Mouse (Mus musculus) midbrain, embryonic 11.5 days (tissue): ENCODE results near the gene Psmd3. TPM values are rescaled to one million over a fixed set of nuclear protein-coding genes. Genes with fewer than 3 reads are reported as not detected.
A peak's percentile ranks its signal among the peaks of the same experiment; 100 is the strongest.
"Not testable (repeated sequence)": the region's sequence is repeated elsewhere in the genome, so short reads cannot be mapped to it uniquely, and the experiment has no call there.

Experiments
- ATAC-seq: fragments of 200-750 bp; cut with Nextera tagmentation; 2 replicates; pipeline ENCODE4 v1.8.0; 2017; ENCODE audit warnings: moderate TSS enrichment, moderate library complexity; ENCODE audit not compliant: low FRiP score
- DNase-seq: peaks from one replicate; pipeline ENCODE4 v3.0.0; 2015; ENCODE audit warnings: low spot score; ENCODE audit errors: missing footprints
- H3K27ac ChIP-seq: fragments of 300-500 bp; sonication (generic); 2 replicates; pipeline ENCODE4 v1.5.1; 2014; ENCODE audit warnings: low read depth, low read length
- H3K27me3 ChIP-seq: fragments of 300-500 bp; sonication (generic); 2 replicates; pipeline ENCODE4 v1.6.1; 2014; ENCODE audit warnings: mild to moderate bottlenecking, low read length, moderate library complexity, mixed read lengths; ENCODE audit not compliant: control insufficient read depth, insufficient read depth
- H3K36me3 ChIP-seq: fragments of 300-500 bp; sonication (generic); 2 replicates; pipeline ENCODE4 v1.6.1; 2014; ENCODE audit warnings: mild to moderate bottlenecking, low read length, moderate library complexity, mixed read lengths; ENCODE audit not compliant: control insufficient read depth, insufficient read depth
- H3K4me1 ChIP-seq: fragments of 300-500 bp; sonication (generic); 2 replicates; pipeline ENCODE4 v1.6.1; 2014; ENCODE audit warnings: low read length; ENCODE audit not compliant: control insufficient read depth, insufficient read depth
- H3K4me2 ChIP-seq: fragments of 300-500 bp; sonication (generic); 2 replicates; pipeline ENCODE4 v1.6.1; 2014; ENCODE audit warnings: mild to moderate bottlenecking, moderate library complexity
- H3K4me3 ChIP-seq: fragments of 300-500 bp; sonication (generic); 2 replicates; pipeline ENCODE4 v1.5.1; 2014; ENCODE audit warnings: low read depth, low read length
- H3K9ac ChIP-seq: fragments of 300-500 bp; sonication (generic); 2 replicates; pipeline ENCODE4 v1.6.1; 2014; ENCODE audit warnings: low read length
- H3K9me3 ChIP-seq: fragments of 300-500 bp; sonication (generic); 2 replicates; pipeline ENCODE4 v1.6.1; 2016; ENCODE audit warnings: low read length; ENCODE audit not compliant: control insufficient read depth
- WGBS: fragments of 180-500 bp; shearing (Covaris S2); extraction: QIAGEN DNeasy Blood & Tissue Kit; methylation state at CpG from one replicate; pipeline ENCODE4 v1.1.7; 2014; 5-methylcytosine and 5-hydroxymethylcytosine counted together
- polyA plus RNA-seq: library from polyadenylated mRNA; unstranded; fragments of >200 nt; fragmentation: Nextera tagmentation; extraction: Ambion mirVana; gene quantifications from 2 replicates; pipeline ENCODE4 v1.2.1, GENCODE M21; 2014

The Psmd3 gene
- polyA plus RNA-seq, 1 experiment from 2014 or later, result 155 TPM

DNA sequence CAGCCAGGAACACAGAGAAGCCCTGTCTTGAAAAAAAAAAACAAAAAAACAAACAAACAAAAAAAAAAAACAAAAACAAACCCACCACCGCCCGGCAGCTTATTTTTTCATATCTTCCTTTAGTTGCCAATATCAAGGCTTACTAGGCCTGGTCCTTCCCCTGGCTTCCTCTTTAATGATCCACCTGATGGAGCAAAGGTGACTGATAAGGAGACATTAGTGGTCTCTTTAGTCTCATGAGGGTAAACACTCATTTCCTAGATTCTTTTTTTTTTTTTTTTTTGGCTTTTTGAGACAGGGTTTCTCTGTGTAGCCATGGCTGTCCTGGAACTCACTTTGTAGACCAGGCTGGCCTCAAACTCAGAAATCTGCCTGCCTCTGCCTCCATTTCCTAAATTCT lies 54.9 kb downstream of the Psmd3 start:
- not testable (repeated sequence) for H3K9me3 ChIP-seq, H3K4me3 ChIP-seq, H3K27me3 ChIP-seq, H3K27ac ChIP-seq, DNase-seq, H3K4me2 ChIP-seq, H3K9ac ChIP-seq, ATAC-seq, H3K36me3 ChIP-seq
- WGBS, result 93% methylated on average over 2 of the region's 2 CpGs
- peaks cover 16% of the 10 kb centered on the region for H3K4me1 ChIP-seq

DNA sequence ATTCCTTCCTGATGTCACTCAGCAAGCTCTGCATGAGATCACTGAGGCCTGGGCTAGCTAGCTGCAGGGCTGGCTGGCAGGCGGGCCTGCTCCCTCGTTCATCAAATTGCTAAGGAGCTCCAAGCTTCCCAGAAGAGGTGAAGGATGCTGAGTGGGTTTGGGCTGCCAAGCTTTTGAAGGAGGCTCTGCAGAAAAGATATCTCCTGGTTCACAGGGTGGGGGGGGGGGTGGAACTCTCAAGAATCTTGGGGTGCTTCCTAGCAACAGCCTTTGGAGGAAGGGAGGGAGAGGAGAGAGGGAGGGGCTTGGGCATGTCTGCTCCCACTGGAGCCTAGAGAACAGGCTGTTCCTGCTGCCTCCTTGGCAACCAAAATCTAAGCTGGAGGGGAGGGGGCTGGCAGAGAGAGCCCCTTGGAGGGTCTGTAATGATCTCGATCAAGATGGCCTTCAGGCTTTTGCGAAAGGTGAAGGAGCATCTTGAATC lies 56.1 kb downstream of the Psmd3 start:
- H3K4me2 ChIP-seq, result no peak overlapping the region
- 15% methylated on average over 4 of the region's 4 CpGs for WGBS
- no peak for ATAC-seq
- peaks cover 25% of the 10 kb centered on the region for H3K4me1 ChIP-seq
- peak overlapping the region; percentile 47 for H3K9ac ChIP-seq
- DNase-seq, result no peak
- H3K27me3 ChIP-seq, result no peaks in the 10 kb centered on the region
- H3K9me3 ChIP-seq, result 0 out of 2 replicates have a peak, but pooled peaks cover 2% of the 10 kb centered on the region
- H3K27ac ChIP-seq, result no peak overlapping the region; the same call in 1 of the 2 replicates
- H3K4me3 ChIP-seq, result no peak overlapping the region
- H3K36me3 ChIP-seq, result no peaks in the 10 kb centered on the region

- peaks cover 30% of the 10 kb centered on the region for H3K4me1 ChIP-seq
- 58% methylated on average over 9 of the region's 9 CpGs for whole genome bisulfite sequencing
These were observed 56.6 kb downstream of the Psmd3 start for GRCm38 (mm10) chr11:98738925-98739324.

GRCm38 (mm10) chr11:98740026-98740392 lies 57.7 kb downstream of the Psmd3 start:
- 14% methylated on average over 8 of the region's 8 CpGs for WGBS
- DNase-seq, result no peak
- Histone ChIP-seq H3K9me3 (no peaks in the 10 kb centered on the region), H3K4me1 (peaks cover 41% of the 10 kb centered on the region), H3K27me3 (no peaks in the 10 kb centered on the region), H3K4me3 (peak overlapping the region; percentile 73), H3K27ac (peak overlapping the region; percentile 68), H3K36me3 (no peaks in the 10 kb centered on the region), H3K9ac (peak overlapping the region; percentile 90), H3K4me2 (peak overlapping the region; percentile 53)
- ATAC-seq, result no peak

More at GRCm38 (mm10) chr11:98738925-98739324, 56.6 kb downstream of the Psmd3 start:
- no peak for ATAC-seq
- no peak for DNase-seq
- H3K4me2 ChIP-seq, result no peak overlapping the region
- 0 out of 2 replicates have a peak, but pooled peaks cover 2% of the 10 kb centered on the region for H3K9me3 ChIP-seq
- H3K4me3 ChIP-seq, result no peak overlapping the region
- peak overlapping the region; percentile 47 for H3K9ac ChIP-seq
- H3K27me3 ChIP-seq, result no peaks in the 10 kb centered on the region
- no peak overlapping the region for H3K27ac ChIP-seq
- H3K36me3 ChIP-seq, result no peaks in the 10 kb centered on the region

- Histone ChIP-seq H3K4me3 (peak within 1 kb of the TSS; percentile 73), H3K9ac (peak within 1 kb of the TSS; percentile 90), H3K27ac (peak within 1 kb of the TSS; percentile 93), H3K9me3 (no peaks in the 10 kb centered on the region), H3K36me3 (no peaks in the 10 kb centered on the region), H3K27me3 (no peaks in the 10 kb centered on the region), H3K4me1 (peaks cover 44% of the 10 kb centered on the region), H3K4me2 (peak within 1 kb of the TSS; percentile 53)
- WGBS, result under 1% methylated on average over 22 of the region's 22 CpGs
- DNase-seq (peak; percentile 96), ATAC-seq (peak; percentile 22)
These were observed 58.2 kb downstream of the Psmd3 start, which contains the start of gene Thra for GRCm38 (mm10) chr11:98740393-98741050. TSS of gene Thra (plus strand) at chr11:98740638.

- H3K4me2 ChIP-seq, result peak overlapping the region; percentile 53
- H3K9me3 ChIP-seq, result no peaks in the 10 kb centered on the region
- under 1% methylated on average over 17 of the region's 17 CpGs for WGBS
- ATAC-seq (peak; percentile 0; the same call in 1 of the 2 replicates), DNase-seq (peak; percentile 93)
- no peaks in the 10 kb centered on the region for H3K36me3 ChIP-seq
- no peaks in the 10 kb centered on the region for H3K27me3 ChIP-seq
- H3K9ac ChIP-seq, result peak overlapping the region; percentile 90
- H3K4me3 ChIP-seq, result peak overlapping the region; percentile 73
- peak overlapping the region; percentile 93 for H3K27ac ChIP-seq
- H3K4me1 ChIP-seq, result peaks cover 47% of the 10 kb centered on the region
These were observed 58.8 kb downstream of the Psmd3 start for GRCm38 (mm10) chr11:98741051-98741620.

GRCm38 (mm10) chr11:98741622-98742396 lies 59.5 kb downstream of the Psmd3 start:
- Histone ChIP-seq H3K9me3 (no peaks in the 10 kb centered on the region), H3K27me3 (no peaks in the 10 kb centered on the region), H3K27ac (peak overlapping the region; percentile 93), H3K9ac (peak overlapping the region; percentile 90), H3K4me1 (peaks cover 54% of the 10 kb centered on the region), H3K4me3 (peak overlapping the region; percentile 73), H3K36me3 (no peaks in the 10 kb centered on the region), H3K4me2 (peak overlapping the region; percentile 53)
- peak; percentile 98 for DNase-seq
- under 1% methylated on average over 75 of the region's 86 CpGs for WGBS
- ATAC-seq, result peak; percentile 78

GRCm38 (mm10) chr11:98742397-98743291 lies 60.3 kb downstream of the Psmd3 start:
- 2% methylated on average over 21 of the region's 21 CpGs for WGBS
- Histone ChIP-seq H3K4me1 (peaks cover 61% of the 10 kb centered on the region), H3K9ac (peak overlapping the region; percentile 90), H3K27ac (peak overlapping the region; percentile 93), H3K4me3 (peak overlapping the region; percentile 73), H3K36me3 (no peaks in the 10 kb centered on the region), H3K27me3 (no peaks in the 10 kb centered on the region), H3K9me3 (no peaks in the 10 kb centered on the region), H3K4me2 (peak overlapping the region; percentile 53)
- ATAC-seq (peak; percentile 5; the same call in 1 of the 2 replicates), DNase-seq (peak; percentile 90)
